Mouse (Mus musculus): ENCODE data around the gene Wnt5b.

DNA sequence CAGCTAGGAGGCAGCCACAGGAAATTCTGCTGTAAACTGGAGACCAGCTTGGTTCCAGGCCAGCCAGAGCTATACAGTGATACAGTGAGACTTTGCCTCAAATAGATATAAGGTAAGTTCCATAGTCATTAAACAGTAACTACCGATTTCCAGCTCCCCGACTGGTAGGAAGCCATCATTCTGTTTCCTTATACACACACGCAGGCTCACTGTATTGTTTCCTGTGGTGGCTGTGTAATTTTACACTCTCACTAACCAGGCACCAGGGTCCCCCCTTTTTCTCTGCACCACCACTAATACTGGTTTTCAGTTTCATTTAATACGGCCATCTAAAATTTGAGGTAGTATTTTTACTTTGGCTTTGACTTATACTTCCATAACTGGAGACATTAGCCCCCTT is 70.2 kb downstream of the Wnt5b start:
- no peak for TF ChIP-seq CTCF (IDR thresholded peaks at IDR 0.05; ENCODE audit: extremely low read depth, insufficient read length, insufficient replicate concordance, low read depth, low read length)
- TF ChIP-seq POLR2A (IDR thresholded peaks at IDR 0.05; ENCODE audit: low read depth, low read length) = no peak

Measured in small intestine, adult 2 months (tissue).